Mouse (Mus musculus) cerebral cortex, adult 2 months (tissue): ENCODE results near the gene Msi2.

ENCODE experiments used
- WGBS: fragments of 180-500 bp; shearing (Covaris S2); methylation state at CpG from one replicate; pipeline ENCODE4 v1.1.7; 2018; 5-methylcytosine and 5-hydroxymethylcytosine counted together

Gene Msi2

DNA sequence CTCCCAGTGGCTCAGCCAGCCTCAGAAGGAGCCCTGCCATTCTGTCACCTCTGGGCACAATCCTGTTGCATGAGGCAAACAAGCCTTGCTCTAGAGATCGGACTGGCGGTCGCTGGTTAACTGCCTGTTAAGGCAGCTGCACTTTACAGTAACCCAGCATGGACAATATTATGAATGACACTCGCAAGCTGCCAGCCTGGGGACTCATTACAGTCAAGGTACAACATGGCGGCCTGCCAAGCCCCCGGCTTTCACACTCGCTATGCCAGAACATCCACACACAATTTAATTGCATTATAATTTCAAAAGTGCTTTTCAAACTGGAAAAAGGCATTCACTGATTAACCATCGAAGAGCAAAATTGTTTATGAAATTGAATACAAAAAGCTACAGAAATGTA, 275.0 kb downstream of the Msi2 start:
- WGBS: 63% methylated on average over 8 of the region's 8 CpGs

DNA sequence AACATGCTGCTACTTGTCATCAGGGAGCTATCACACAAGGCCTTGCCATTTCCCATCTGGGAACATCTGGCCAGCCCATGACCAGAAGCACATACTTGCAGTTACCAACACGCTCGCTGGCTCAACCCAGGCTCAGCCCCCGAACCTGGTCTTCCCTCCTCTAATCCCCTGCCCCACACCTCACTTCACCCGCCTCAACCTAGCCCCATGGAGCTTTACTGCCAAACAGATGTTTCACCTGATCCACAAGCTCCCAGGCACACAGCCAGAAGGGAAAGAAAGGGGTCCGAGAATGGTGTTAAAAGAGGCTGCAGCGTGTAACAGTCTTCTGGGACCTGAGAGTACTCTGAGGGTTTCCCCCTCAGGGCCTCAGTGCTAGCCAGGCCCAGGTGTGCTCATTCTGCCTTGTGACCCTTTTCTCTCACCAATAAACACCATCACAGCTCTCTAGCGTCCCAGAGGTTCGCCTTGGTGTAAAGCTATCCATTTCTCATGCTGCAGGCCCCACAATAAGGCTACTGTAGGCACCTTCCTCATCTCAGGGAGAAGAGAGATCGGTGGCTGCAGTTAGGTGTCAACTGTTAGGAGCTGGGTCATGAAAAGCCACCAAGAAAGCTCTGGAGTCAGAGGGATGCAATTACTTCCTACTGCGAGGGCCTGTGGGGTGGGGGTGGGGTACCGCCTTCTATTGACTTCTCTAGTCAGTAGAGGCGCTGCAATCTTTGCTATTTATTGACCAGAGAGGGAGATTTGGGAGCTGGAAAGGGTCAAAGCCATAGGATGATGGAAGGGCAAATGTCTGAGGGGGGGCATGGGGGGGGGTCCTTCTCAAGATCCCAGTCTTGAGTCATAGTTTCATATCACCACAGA, 276.2 kb downstream of the Msi2 start:
- 89% methylated on average over 12 of the region's 12 CpGs for WGBS

DNA sequence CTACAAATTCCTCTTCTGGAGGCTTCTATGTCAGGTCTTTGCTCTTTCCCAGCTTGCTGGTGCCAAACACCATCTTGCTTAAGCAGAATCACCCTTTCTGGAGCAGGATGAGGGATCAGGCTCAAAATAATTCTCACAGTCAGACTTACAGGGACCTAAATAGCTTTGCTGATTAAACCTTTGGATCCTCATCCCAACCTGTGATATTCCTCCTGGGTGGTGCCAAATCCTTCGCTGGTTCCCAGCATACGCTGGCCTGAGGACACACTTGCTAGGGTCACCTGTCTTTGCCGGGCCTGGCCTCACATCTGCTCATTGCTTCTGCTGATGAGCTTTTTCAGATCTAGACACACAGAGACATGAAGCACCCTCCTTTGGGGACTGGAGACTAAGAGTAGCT, 279.7 kb downstream of the Msi2 start:
- WGBS: 83% methylated on average over 3 of the region's 3 CpGs

DNA sequence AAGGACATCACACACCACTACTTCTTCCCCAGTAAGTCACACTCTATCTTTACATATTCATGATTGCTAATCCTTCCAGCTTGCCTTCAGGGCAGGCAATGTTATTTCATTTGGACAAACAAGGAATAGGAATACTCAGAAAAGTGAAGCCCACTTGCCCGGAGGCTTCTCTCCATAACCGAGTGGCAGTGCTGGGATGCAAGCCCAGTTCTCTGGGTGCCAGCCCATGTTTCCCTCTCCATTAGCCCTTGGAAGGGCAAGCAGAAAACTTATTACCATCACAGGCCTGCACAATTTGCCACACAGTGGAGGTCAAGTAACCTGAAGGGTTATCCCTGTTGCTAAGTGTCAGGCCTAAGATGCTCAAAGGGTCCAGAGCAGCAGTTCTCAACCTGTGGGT, 281.7 kb downstream of the Msi2 start:
- 82% methylated on average over 2 of the region's 2 CpGs for WGBS

GRCm38 (mm10) chr11:88435543-88435942, 282.8 kb downstream of the Msi2 start:
- WGBS: 85% methylated on average over 6 of the region's 6 CpGs

- WGBS: 81% methylated on average over 22 of the region's 22 CpGs
These were observed 286.7 kb downstream of the Msi2 start for GRCm38 (mm10) chr11:88431363-88432269.

DNA sequence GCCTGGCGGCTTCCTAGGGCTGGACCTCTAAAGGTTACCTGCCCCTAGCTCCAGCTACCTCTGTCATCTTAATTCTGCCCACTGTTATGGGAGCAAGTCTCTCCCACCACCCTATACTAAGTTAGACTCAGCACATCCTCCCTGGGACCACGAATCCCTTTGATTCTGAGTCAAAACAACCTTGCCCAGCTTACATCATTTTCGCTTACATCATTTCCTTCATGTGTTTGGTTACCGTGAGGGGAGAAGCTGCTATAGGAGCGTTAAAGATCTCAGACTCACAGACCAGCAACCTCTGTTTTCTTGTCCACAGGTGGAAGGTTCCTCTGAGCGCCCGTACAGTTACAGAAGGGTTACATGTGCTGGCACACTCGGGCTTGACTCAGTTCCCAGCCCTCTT, 288.0 kb downstream of the Msi2 start:
- WGBS: 86% methylated on average over 8 of the region's 8 CpGs

DNA sequence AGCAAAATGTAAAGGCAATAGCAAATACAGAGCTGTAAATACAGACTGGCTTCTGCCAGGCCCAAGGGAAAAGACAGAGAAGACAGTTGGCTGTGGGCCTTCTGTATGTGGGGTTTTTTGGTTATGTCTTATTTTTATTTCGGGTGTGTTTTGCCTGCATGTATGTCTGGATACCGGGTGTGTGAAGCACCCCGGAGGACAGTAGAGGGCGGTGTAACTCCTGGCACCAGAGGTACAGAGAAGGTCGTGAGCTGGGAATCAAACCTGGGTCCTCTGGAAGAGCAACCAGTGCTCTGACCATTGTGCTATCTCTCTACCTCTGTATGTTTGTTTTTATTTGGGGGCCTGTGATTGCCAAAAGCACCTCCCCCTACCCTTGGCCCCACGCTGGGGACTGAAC, 288.6 kb downstream of the Msi2 start:
- WGBS: 90% methylated on average over 6 of the region's 6 CpGs

GRCm38 (mm10) chr11:88425631-88426101, 292.6 kb downstream of the Msi2 start:
- WGBS: 58% methylated on average over 9 of the region's 9 CpGs

DNA sequence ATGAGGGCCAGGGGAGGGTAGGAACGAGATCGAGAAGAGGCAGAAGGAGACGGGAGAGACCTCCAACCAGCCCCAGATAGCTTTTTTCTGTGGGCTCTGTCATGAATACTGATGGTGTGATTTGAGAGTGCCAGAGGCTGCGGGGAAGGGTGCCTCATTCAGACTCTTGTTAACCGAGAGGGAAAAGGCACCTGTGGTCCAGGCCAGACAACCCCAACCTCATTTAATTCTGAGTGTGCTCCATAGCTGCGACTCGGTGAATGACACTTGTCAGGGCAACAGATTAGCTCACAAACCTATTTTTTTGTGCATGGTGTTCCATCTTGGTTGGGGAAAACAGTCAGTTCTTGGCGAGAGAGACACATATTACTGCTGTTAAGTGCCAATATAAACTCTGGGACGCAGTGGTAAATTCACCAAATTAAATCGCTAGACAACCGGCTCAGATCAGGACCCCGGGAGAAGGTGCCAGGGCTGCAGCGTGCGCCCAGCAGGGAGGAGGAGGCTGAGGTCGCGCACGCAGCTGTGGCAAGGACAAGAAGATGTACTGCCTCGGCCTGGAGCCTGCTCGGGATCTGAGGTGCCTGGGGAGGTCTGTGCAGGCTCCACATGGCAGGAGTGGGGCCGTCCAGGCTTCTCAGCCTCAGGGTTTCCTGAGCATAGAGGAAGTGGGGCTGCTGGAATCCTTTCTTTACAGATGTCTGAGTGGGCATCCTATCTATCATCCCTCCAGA, 294.1 kb downstream of the Msi2 start:
- 75% methylated on average over 20 of the region's 20 CpGs for WGBS

DNA sequence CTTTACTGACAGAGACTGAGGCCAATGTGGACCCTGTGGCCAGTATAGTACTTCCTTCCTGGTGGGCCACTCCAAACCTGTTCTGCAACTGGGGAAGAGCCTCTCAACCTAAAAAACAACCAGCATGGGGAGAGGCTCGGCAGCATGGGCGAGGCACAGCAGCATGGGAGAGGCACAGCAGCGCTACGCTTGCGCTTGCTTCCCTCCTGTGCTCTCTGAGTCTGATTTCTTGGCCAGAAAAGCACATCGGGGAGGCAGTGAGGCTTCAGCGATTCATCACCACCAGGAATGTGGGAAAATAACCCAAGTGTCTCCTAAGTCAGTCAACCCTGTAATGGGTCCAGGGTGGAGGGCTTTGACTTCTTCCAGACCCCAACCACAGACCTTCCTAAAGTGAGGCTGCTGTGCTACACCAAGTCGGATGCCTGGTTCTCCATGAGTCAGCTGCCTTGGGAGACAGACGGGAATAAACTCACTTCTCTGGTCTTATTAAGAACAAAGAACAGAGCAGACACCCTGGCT, 297.2 kb downstream of the Msi2 start:
- WGBS: 63% methylated on average over 9 of the region's 9 CpGs

DNA sequence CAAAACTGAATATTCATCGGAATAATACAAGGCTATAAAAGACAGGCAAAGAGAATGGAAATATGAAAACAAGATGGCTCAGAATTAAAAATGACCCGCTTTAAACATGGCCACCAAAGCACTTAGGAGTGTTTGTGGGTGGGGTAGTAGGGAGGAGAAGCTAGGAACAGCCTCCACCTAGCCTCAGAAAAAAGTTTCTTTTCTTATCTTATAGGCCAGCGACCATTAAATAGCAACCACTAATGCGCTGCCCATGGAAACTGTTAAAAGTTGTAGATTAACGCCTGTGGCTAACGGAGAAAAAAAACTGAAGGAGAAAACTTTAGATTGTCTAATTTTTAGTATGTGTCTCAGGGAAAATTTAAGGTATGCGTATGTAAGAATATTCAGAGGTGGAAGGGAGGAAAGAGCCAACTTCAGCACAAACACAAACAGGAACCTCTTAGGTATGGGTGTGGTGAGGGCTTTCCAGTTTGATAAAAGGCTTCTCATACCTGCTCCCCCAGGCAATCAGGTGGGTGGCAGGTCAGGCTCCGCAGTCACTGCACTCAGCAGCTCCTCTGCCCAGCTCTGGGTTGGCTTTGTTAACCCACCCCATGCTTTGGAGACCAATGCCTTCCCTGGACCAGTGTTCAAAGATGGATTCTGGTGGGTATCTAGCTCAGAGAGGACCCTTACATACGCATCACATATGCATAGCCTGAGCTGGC, 298.5 kb downstream of the Msi2 start:
- WGBS: 86% methylated on average over 9 of the region's 9 CpGs

DNA sequence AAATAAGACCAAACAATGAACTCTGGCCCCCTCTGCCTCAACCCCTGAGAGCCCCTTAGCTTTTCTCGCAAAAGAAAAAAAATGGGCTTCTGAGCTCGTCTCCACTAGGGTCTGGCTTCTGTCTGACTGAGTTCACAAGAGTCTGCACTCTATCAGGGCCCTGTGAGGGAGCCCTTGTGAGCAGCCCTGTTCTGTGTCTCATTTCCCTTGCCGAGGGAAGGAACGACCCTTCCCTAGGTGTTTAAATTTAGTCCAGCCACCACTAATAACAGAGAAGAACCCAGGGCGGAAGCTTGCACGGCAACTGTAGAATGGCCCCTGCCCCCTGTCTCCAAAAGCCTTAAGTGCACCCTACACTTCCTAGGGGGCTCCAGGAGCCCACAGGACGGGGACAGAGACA, 299.2 kb downstream of the Msi2 start:
- 80% methylated on average over 7 of the region's 7 CpGs for WGBS

- WGBS: 57% methylated on average over 18 of the region's 18 CpGs
These were observed 304.0 kb downstream of the Msi2 start for GRCm38 (mm10) chr11:88414157-88414870.

GRCm38 (mm10) chr11:88412423-88413094, 305.8 kb downstream of the Msi2 start:
- WGBS: 63% methylated on average over 5 of the region's 5 CpGs

- WGBS: 81% methylated on average over 8 of the region's 8 CpGs
These were observed 310.0 kb downstream of the Msi2 start for GRCm38 (mm10) chr11:88408305-88408704.

DNA sequence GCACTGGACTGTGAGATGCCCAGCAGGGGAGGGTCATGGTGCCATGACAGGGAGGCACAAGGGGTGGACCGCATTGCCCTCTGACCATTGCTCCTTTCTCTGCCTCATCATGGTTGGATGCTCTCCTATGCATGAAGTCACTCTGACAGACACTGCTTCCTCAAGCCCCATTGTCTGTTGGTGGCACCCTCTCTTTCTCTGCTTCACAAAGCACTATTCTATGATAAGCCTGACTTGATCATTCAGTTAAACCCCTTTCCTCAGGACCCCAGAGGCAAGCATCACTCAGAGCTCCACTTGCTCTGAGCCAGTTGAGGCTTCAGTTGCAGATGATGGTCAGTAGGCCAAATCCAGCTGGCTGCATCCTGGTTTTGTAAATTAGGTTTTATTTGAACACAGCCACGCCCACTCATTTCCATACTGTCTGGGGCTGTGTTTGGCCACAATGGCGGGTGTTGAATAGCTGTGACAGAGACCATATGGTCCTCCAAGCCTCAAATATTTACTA, 311.9 kb downstream of the Msi2 start:
- WGBS: 68% methylated on average over 3 of the region's 3 CpGs

DNA sequence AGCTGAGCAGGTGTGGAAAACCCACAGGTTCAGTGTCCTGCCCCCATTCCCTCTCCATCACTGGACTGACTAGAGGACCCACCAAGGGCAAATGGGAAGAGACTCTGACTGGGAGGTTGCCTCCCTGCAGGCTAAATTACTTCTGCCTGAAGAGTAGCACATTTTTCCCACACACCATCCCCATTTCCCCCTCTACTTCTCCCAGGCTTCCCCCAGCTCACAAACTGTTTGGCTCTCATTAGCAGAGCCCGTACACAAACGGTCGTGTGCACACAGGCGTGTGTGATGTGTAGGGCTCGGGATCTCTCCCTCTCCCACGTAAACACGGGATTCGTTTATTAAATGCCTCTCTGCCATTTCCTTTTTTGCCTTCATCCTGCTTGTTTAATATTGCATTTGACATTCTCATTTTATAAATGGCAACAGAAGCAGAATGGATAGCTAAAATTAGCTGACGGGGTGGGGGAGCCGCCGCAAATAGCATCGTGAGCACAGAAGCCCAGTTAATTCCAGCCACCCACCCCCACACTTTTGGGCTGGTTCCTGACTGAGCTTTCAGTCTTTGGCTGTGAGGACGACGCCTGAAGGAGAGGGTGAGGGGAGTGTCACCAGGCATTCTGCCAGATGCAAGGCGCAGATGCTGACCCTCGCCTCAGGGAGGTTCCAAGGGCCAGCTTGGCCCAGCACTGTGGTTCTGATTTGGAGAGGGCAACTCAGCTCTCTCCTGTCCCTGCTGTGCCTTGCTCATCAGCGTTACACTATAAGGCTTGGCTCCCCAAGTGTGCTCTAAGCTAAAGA, 313.3 kb downstream of the Msi2 start:
- WGBS: 20% methylated on average over 17 of the region's 17 CpGs

GRCm38 (mm10) chr11:88404247-88404677, 314.1 kb downstream of the Msi2 start:
- 44% methylated on average over 5 of the region's 5 CpGs for WGBS
